Mouse (Mus musculus) ES-E14 (cell line): ENCODE measurements around the gene Vash2.

Experiments
- CHD2 ChIP-seq: IDR thresholded peaks from 2 replicates; pipeline ENCODE4 v1.6.1; 2014; ENCODE audit warnings: mild to moderate bottlenecking, low read depth, low read length, inconsistent platforms
- HCFC1 ChIP-seq: IDR thresholded peaks from 2 replicates; pipeline ENCODE4 v1.6.1; 2012; ENCODE audit warnings: low read length, inconsistent platforms, borderline replicate concordance; ENCODE audit not compliant: insufficient read depth
- MAFK ChIP-seq: IDR thresholded peaks from 2 replicates; pipeline ENCODE4 v1.6.1; 2014; ENCODE audit warnings: mild to moderate bottlenecking, low read depth, low read length, inconsistent platforms; ENCODE audit not compliant: insufficient read depth
- ZC3H11A ChIP-seq: IDR thresholded peaks from 2 replicates; pipeline ENCODE4 v1.6.1; 2012; ENCODE audit warnings: low read depth, mild to moderate bottlenecking, inconsistent platforms, low read length, borderline replicate concordance
- ZNF384 ChIP-seq: IDR thresholded peaks from 2 replicates; pipeline ENCODE4 v1.6.1; 2012; ENCODE audit warnings: low read depth, low read length, inconsistent platforms

GRCm38 (mm10) chr1:190978001-190978400, 1.1 kb downstream of the Vash2 start:
- no peak for TF ChIP-seq CHD2
- TF ChIP-seq ZC3H11A = no peak
- TF ChIP-seq HCFC1 = no peak
- no peak for TF ChIP-seq ZNF384
- no peak for TF ChIP-seq MAFK
